Mouse (Mus musculus): ENCODE measurements around the gene Trnau1ap. TPM values are rescaled to one million over a fixed set of nuclear protein-coding genes. Genes with fewer than 3 reads are reported as not detected.
"Not testable (repeated sequence)": the region's sequence is repeated elsewhere in the genome, so short reads cannot be mapped to it uniquely, and the experiment has no call there.

The Trnau1ap gene
- polyA plus RNA-seq, 2 experiments, result 36.6 to 74.4 TPM

GRCm38 (mm10) chr4:132308437-132309139 lies 20.8 kb downstream of the Trnau1ap start:
- DNase-seq (ENCODE audit: low spot score) (peak; percentile 96), ATAC-seq (ENCODE audit: low FRiP score, low read depth) (peak; percentile 90)
- WGBS, result 1% methylated on average over 41 of the region's 41 CpGs
- peak overlapping the region; percentile 86 for H3K9ac ChIP-seq (ENCODE audit: low read depth, low read length, severe bottlenecking)
- H3K36me3 ChIP-seq (ENCODE audit: control insufficient read depth, insufficient read depth, low read length), result peaks cover 38% of the 10 kb centered on the region
- no peaks in the 10 kb centered on the region for H3K9me3 ChIP-seq (ENCODE audit: control insufficient read depth, low read length)
- H3K27ac ChIP-seq (replicated peaks; ENCODE audit: low read depth, low read length), result peak overlapping the region; percentile 91
- H3K27me3 ChIP-seq (ENCODE audit: control insufficient read depth, insufficient read depth, low read length), result no peaks in the 10 kb centered on the region
- peak overlapping the region; percentile 90 for H3K4me2 ChIP-seq (replicated peaks; ENCODE audit: low read depth, low read length, severe bottlenecking)
- H3K4me3 ChIP-seq (replicated peaks; ENCODE audit: low read length), result peak overlapping the region; percentile 89
- peak; percentile 97; the same call in 1 of the 2 replicates for TF ChIP-seq POLR2A (IDR thresholded peaks at IDR 0.05; ENCODE audit: borderline replicate concordance, extremely low read depth, insufficient read depth, insufficient read length)
- H3K4me1 ChIP-seq (ENCODE audit: control insufficient read depth, insufficient read depth, low read length), result peaks cover 7% of the 10 kb centered on the region; the same call in 1 of the 2 replicates

GRCm38 (mm10) chr4:132306004-132306403 lies 23.3 kb downstream of the Trnau1ap start:
- no peak overlapping the region for H3K4me2 ChIP-seq (replicated peaks; ENCODE audit: low read depth, low read length, severe bottlenecking)
- no peaks in the 10 kb centered on the region for H3K27me3 ChIP-seq (ENCODE audit: control insufficient read depth, insufficient read depth, low read length)
- H3K4me3 ChIP-seq (replicated peaks; ENCODE audit: low read length), result no peak overlapping the region
- DNase-seq (ENCODE audit: low spot score) (no peak), ATAC-seq (ENCODE audit: low FRiP score, low read depth) (no peak)
- no peak overlapping the region for H3K27ac ChIP-seq (replicated peaks; ENCODE audit: low read depth, low read length)
- 70% methylated on average over 6 of the region's 6 CpGs for WGBS
- no peaks in the 10 kb centered on the region for H3K9me3 ChIP-seq (ENCODE audit: control insufficient read depth, low read length)
- peaks cover 14% of the 10 kb centered on the region for H3K36me3 ChIP-seq (ENCODE audit: control insufficient read depth, insufficient read depth, low read length)
- peaks cover 7% of the 10 kb centered on the region; the same call in 1 of the 2 replicates for H3K4me1 ChIP-seq (ENCODE audit: control insufficient read depth, insufficient read depth, low read length)
- H3K9ac ChIP-seq (ENCODE audit: low read depth, low read length, severe bottlenecking), result no peak overlapping the region
- no peak for TF ChIP-seq POLR2A (IDR thresholded peaks at IDR 0.05; ENCODE audit: borderline replicate concordance, extremely low read depth, insufficient read depth, insufficient read length)

- DNase-seq (ENCODE audit: low spot score) (no peak), ATAC-seq (ENCODE audit: low FRiP score, low read depth) (no peak)
- 89% methylated on average over 8 of the region's 8 CpGs for WGBS
- no peak for TF ChIP-seq POLR2A (IDR thresholded peaks at IDR 0.05; ENCODE audit: borderline replicate concordance, extremely low read depth, insufficient read depth, insufficient read length)
- H3K27ac ChIP-seq (replicated peaks; ENCODE audit: low read depth, low read length), result no peak overlapping the region
- H3K27me3 ChIP-seq (ENCODE audit: control insufficient read depth, insufficient read depth, low read length), result no peaks in the 10 kb centered on the region
- H3K4me1 ChIP-seq (ENCODE audit: control insufficient read depth, insufficient read depth, low read length), result peaks cover 7% of the 10 kb centered on the region; the same call in 1 of the 2 replicates
- H3K4me2 ChIP-seq (replicated peaks; ENCODE audit: low read depth, low read length, severe bottlenecking), result no peak overlapping the region
- H3K9ac ChIP-seq (ENCODE audit: low read depth, low read length, severe bottlenecking), result no peak overlapping the region
- no peaks in the 10 kb centered on the region for H3K9me3 ChIP-seq (ENCODE audit: control insufficient read depth, low read length)
- H3K4me3 ChIP-seq (replicated peaks; ENCODE audit: low read length), result no peak overlapping the region
- peaks cover 7% of the 10 kb centered on the region for H3K36me3 ChIP-seq (ENCODE audit: control insufficient read depth, insufficient read depth, low read length)
Measured at GRCm38 (mm10) chr4:132305276-132305675, 24.1 kb downstream of the Trnau1ap start.

- Histone ChIP-seq H3K9ac (ENCODE audit: low read depth, low read length, severe bottlenecking) (peak overlapping the region; percentile 62), H3K4me3 (replicated peaks; ENCODE audit: low read length) (peak overlapping the region; percentile 46)
- 48% methylated on average over 6 of the region's 6 CpGs for WGBS
Measured at GRCm38 (mm10) chr4:132303484-132303883, 25.9 kb downstream of the Trnau1ap start.

GRCm38 (mm10) chr4:132302939-132303479 lies 26.3 kb downstream of the Trnau1ap start, which contains the start of gene Rab42:
Gene Rab42 (minus strand): TSS chr4:132303385.
- H3K4me1 ChIP-seq (ENCODE audit: control insufficient read depth, insufficient read depth, low read length), result no peaks in the 10 kb centered on the region
- H3K4me3 ChIP-seq (replicated peaks; ENCODE audit: low read length), result peak within 1 kb of the TSS; percentile 46
- peak within 1 kb of the TSS; percentile 55 for H3K27ac ChIP-seq (replicated peaks; ENCODE audit: low read depth, low read length)
- no peaks in the 10 kb centered on the region for H3K36me3 ChIP-seq (ENCODE audit: control insufficient read depth, insufficient read depth, low read length)
- peak within 1 kb of the TSS; percentile 62 for H3K9ac ChIP-seq (ENCODE audit: low read depth, low read length, severe bottlenecking)
- H3K9me3 ChIP-seq (ENCODE audit: control insufficient read depth, low read length), result no peaks in the 10 kb centered on the region
- no peak for TF ChIP-seq POLR2A (IDR thresholded peaks at IDR 0.05; ENCODE audit: borderline replicate concordance, extremely low read depth, insufficient read depth, insufficient read length)
- 1% methylated on average over 30 of the region's 31 CpGs for WGBS
- peak within 1 kb of the TSS; percentile 67 for H3K4me2 ChIP-seq (replicated peaks; ENCODE audit: low read depth, low read length, severe bottlenecking)
- ATAC-seq (ENCODE audit: low FRiP score, low read depth) (peak; percentile 81), DNase-seq (ENCODE audit: low spot score) (peak; percentile 65)
- no peaks in the 10 kb centered on the region for H3K27me3 ChIP-seq (ENCODE audit: control insufficient read depth, insufficient read depth, low read length)

More at GRCm38 (mm10) chr4:132303484-132303883, 25.9 kb downstream of the Trnau1ap start:
- not testable (repeated sequence) for H3K9me3 ChIP-seq (ENCODE audit: control insufficient read depth, low read length); DNase-seq (ENCODE audit: low spot score); ATAC-seq (ENCODE audit: low FRiP score, low read depth); H3K27me3 ChIP-seq (ENCODE audit: control insufficient read depth, insufficient read depth, low read length); H3K4me1 ChIP-seq (ENCODE audit: control insufficient read depth, insufficient read depth, low read length); H3K36me3 ChIP-seq (ENCODE audit: control insufficient read depth, insufficient read depth, low read length); H3K27ac ChIP-seq (replicated peaks; ENCODE audit: low read depth, low read length)
- peak overlapping the region; percentile 67 for H3K4me2 ChIP-seq (replicated peaks; ENCODE audit: low read depth, low read length, severe bottlenecking)

Measured in limb, embryonic 14.5 days (tissue).